Mouse (Mus musculus) thymus, postnatal 14 days (tissue): ENCODE measurements around the gene 6820408C15Rik.
"Not testable (repeated sequence)": the region's sequence is repeated elsewhere in the genome, so short reads cannot be mapped to it uniquely, and the experiment has no call there.

Experiments
- DNase-seq: peaks from one replicate; pipeline ENCODE4 v3.0.0; 2021

Gene 6820408C15Rik

DNA sequence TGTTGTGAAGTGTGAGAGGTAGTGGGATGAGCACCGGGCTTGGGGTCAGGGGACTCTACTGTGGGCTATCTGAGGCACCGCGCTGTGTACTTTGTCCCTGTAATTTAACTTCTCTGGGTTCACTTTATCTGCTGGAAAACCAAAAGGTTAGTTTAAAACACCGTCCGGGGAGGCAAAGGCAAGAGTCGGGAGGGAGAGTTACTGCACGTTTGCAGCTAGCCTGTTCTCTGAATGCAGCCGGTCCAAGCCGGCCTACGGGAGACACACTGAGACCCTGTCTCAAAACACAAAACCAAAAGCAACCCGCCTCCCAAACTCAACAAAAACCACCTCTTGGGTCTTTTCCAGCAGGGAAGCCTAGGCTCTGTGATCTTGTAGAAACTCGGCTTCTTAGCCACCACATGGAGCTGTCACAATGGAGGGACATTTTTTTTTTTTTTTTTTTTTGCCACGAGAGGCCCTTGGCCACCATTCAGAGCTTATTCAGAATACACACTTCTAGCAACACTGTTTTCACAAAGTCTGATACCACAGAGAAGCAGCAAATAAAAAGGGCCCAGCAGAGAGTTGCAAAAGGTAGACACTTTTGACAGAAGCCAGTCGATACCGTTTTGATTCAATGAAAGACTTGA is 2.7 kb upstream of the 6820408C15Rik start:
- DNase-seq = no peak

DNA sequence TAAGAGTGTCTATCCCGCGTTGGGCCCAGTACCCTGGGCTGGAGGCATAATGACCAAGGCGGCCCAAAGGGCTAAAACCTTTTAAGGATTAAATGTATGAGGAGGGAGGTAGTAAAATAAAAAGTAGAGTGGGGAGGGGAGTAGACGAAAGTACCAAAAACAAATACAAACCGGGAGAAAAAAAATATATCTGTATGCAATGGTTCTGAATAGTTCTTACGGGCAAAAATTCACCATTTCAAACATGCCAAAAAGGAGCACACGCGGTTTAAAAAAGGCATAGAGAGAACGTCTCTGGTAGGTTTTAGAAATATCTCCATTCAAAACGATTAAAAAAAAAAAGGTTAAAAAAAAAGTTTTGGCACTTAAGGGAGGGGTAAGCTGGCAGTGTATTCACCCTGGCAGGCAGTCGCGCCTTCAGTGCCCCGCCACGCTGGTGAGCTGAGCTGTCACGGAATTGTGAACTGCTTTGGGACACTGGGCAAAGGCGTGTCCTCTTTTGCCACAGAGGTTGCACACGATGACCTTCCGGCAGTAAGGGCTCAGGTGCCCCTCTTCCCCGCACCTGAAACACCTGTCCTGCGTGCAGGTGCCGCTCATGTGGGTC is 2.1 kb upstream of the 6820408C15Rik start:
- no peak for DNase-seq

DNA sequence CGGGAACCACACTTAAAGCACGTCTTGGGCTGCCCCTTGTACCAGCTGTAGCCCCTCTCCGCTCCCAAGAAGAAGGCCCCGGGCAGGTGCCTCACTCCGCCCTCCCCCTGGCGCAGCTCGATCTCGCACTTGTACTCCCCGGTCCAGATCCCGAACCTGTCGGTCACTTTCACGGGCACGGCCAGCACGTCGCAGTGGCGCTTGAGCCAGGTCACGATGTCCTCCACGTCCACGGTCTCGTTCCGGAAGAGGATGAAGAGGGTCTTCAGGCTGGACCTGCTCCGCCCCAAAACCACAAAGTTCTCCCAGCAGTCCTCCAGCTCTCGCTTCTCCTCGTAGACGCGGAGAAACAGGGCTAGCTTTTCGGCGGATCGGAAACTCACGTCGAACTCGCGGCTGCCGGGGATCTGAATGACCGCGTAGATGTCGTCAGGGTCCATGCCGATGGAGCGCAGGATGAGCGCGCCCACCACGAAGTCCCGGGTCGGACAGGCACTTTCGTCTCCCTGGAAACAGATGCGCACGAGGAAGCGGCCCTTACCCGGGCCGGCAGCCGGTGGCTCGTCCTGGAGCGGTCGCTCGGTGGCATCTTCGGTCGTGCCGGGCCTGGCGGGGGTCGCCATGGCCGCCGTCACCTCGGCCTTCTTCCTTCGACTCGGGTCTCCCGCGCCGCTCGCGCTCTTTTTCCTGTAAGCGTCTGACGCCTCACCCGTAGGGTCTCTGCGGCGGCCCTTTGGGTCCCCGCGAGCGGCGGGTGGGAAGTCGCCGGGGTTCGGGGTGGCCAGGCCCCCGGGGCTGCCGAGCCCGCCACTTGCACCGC is 1.4 kb upstream of the 6820408C15Rik start:
- peak; percentile 28 for DNase-seq

DNA sequence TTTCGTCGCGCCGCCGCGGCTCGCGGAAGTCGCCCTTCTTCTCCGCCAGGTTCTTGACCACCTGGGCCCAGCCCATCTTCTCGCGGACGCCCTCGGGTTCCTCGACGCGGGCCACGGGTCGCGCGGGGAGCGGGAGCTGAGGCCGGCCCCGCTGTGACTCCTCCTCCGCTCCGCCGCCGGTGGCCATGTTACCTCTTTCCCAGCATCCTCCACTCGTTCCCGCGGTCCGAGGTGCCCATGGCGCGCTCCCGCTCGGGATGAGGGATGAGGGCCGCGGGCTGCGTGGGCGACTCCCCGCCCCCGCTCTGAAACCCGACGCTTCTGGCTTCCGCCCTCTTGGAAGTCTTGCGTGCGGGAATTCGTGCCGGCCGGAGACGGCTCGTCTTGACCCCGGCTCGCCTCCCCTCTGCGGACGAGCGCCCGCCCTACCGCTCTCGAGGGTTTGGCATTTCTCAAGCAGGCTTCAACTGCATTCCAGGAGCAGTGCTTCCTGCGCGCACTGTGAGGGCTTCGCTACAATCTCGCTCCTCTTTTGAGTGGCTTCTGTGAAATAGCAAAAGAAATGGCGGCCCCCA is 709 bp upstream of the 6820408C15Rik start, which contains the start of gene Zcchc3:
Gene Zcchc3, minus strand, starts transcription at position 437 of the 575 bp plus-strand sequence.
- DNase-seq = peak; percentile 30

DNA sequence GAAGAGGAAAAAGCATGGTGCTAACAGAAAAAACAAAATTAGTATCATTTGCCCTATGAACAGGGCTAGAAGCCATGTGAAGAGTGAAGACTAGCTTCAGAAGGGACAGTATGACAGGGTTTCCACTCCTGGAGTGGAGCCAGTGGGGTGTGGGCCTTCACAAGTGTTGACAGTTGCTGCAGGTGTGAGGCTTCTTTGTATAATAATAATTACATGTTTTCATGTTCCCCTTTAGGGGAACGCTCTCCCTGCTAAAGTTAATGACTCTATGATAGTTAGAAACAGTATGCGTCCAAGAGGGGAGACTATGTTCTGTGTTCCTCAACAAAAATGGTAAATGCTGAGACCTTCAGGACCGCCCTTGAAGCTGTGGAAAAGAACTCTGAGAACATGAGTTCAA is 399 bp downstream of the 6820408C15Rik start:
- no peak for DNase-seq

DNA sequence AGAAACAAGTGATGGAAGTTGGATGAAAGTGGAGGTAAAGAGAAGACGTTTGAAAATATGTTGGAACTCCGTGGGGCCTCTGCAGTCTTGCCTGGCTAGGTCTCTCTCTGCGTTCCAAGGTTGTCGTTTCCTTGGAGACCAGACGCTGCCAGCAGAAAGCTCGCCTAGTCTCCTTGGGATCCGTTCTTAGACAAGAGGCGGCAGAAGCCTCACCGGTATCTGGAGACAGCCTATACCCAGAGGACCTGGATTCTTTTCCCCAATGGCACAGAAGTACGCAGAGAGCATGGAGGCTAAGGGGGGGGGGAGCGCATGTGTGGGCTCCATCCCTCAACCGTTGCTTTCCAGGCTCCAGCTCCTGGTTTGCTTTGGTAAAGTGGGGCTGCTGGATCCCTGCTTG is 12.1 kb downstream of the 6820408C15Rik start:
- no peak for DNase-seq

DNA sequence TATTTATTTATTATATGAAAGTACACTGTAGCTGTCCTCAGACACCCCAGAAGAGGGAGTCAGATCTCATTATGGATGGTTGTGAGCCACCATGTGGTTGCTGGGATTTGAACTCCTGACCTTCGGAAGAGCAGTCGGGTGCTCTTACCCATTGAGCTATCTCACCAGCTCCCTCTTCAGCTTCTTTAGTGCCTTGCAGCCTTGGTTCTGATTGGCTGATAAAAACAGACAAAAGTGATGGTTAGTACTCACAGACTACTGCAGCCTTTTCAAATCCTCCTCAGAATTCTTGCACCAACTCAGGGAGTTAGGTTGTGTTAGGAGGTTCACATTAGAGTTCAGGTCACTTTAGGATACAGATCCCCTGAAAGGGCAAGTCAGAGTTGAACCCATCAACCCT is 13.1 kb downstream of the 6820408C15Rik start:
- DNase-seq = not testable (repeated sequence)

DNA sequence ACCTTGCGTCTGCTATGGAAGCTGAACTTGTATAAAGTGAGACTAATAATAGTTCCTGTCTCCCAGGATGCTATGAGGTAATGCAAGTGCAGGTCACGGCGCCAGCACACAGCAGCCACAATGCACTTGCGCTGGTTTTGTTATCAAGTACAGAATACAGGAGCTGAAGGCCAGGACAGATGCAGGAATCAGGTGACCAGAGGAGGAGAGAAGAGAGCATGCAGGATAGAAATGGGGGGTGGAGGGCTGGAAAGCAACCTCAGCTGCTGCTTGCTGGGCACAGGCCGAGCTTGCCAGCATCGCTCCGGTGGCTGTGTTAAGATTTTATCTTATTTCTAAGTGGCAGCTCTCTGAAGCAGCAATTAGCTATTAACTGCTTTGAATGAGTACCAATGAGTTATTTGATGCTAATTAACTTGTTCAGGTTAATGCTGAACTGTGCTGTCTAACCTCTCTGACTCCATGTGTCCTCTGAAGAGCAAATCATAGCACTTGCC is 21.1 kb downstream of the 6820408C15Rik start:
- DNase-seq = no peak

DNA sequence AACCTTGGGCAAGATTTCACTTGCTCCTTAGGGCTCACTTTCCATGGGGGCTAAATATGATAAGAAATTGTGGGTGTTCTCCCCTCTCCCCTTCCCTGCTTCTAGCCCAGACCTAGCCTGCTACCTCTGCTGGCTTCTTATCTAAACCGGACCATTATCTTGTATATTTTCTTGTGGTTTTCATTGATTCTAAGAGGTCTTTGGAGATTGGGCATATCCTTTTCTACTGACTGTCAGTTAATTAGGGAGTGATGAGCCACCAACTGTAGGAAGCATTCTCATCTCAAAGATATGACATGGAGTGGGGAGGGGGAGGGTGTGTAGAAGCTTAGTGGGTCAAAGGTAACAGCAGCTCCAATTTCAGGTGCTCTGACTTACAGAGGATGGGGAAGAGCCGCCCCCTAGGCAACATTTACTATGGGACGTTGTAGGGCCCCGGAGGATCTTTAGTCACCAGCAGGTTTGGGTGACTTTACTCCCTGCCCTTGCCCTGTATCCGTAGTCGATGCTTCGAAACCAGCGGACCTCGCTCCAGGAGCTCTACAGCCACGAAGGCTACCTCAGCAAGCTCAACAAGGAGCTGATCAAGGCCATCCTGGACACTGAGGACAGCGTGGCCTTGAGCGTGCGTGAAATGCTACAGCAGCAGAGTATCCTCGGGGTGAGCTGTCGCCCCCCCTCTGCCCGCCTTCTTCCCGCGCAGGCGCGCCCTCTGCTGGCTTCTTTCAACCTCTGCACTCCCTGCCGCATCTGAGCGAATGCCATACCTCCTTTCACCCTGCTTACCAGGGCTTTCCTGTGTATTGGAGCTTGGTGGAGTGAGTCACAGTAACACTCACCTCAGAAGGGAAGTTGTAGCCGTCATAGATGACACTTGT is 21.8 kb downstream of the 6820408C15Rik start:
- peak; percentile 83 for DNase-seq

DNA sequence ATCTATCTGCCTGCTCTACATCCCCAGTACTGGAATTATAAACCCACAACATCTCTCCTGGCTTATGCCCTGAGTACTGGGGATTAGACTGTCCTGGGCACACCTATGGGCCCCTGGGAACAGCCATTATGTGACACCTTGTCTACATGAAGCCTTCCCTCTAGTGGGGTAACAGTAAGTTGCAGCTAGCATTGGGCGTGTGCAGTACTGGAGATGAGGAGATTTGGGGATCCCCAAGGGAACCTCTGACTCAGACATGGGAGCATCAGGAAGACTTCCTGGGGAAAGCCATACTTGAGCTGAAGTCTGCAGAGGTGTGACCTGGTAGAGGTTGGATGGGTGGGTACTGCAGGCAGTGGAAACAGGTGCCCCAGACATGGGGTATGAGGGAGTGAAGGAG is 23.6 kb downstream of the 6820408C15Rik start:
- no peak for DNase-seq

DNA sequence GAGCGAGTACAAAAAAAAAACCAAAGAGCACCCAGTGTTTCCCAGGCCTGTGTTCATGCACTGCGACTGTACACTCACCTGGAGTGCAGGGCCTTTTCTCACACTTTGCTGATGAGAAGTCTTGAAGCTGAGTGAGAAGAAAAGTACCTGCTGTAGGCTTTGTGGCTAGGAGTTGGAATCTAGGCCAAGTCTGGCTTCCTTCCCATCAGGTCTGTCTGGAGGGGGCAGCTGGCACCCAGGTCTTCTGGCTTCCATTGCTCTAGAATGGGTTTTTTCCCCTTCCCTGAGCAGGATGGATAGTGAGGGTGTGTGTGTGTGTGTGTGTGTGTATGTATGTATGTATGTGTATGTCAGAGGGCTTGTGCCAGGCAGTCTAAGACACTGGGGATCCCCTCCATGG is 24.4 kb downstream of the 6820408C15Rik start:
- no peak for DNase-seq

DNA sequence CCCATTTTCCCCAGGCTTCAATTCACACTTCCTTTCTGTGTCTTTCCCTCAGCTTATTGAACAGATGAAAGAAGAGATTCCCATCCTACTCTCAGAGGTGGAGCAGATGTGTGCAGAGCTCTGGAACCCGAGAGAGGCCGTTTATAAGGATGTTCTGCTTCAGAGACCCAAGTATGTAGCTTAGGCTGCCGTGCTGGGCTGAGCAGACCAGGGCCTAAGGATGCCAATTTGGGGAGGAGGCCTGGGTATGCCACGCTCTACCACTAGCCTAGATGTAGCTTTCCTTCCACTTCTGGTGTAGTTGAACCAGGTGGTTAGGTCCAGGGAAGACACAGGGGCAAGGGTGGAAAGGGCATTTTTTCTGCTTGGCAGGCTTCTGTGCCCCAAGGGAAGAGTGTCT is 26.9 kb downstream of the 6820408C15Rik start:
- no peak for DNase-seq

DNA sequence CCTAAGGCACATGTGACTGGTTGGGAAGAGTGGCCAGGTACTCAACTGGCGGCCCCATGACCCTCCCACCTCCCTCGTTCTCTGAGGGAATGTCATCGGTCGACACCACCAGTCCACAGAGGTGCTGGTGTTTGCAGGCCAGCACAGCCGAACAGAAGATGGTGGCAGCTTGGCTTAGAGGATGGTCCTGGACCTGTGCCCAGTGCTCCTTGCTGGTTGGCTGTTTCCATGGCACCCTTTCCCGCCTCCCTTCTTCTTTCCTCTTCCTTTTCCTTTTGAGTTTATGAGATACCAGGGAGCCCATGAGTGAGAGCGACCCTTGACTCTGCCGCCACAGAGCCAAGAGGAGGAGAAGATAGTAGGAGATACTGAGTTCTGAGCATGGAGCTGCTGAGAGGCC is 27.9 kb downstream of the 6820408C15Rik start:
- DNase-seq = no peak

DNA sequence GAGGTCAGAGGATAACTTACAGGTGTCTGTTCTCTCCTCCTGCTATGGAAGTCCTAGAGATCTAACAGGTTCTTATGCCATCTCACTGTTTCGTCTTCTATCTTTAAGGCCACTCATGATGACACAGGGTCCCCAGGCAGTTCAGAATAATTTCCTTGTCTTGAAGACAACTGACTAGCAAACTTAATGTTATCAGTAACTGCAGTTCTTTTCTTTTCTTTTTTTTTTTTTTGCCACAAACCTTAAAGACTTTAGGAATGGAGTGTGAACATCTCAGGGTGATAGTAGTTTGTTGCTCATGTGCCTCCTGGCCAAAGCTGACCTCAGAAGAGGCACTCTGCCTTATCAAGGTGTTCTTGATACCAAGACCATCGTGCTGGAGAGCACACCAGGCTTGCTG is 31.3 kb downstream of the 6820408C15Rik start:
- DNase-seq = no peak

DNA sequence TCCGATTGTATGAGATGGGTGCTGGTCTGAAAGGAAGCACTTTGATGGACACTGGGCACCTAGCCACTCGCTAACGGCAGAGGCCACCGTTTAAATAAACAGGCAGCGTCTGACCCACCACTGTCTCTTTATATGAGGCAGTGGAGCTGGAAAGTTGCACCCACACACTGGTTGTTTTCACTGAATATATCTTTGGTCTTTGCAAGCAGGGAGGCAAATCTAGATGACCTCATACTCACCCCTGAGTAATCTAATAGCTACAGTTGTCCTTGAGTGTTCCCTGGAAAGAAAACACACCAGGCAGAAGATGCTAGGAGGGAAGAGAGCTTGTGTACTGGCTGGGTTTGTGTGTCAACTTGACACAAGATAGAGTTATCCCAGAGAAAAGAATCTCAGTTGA is 32.1 kb downstream of the 6820408C15Rik start:
- no peak for DNase-seq

DNA sequence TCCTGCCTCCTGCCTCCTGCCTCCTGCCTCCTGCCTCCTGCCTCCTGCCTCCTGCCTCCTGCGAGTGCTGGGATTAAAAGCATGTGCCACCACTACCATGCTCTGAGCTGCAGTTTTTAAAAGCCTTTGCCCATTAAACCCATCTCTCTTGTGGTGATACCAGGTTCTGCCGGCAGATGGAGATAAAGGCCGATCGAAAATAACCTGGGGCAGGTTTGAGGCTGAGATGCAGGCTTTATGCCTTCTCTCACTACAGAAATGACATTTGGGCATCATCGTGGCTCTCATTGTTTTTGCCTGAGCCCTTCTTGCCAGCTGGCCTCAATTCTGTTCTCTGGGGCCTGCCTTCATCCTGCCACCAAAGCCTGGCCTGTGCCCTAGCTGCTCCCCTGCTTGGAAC is 34.9 kb downstream of the 6820408C15Rik start:
- peak; percentile 41 for DNase-seq

DNA sequence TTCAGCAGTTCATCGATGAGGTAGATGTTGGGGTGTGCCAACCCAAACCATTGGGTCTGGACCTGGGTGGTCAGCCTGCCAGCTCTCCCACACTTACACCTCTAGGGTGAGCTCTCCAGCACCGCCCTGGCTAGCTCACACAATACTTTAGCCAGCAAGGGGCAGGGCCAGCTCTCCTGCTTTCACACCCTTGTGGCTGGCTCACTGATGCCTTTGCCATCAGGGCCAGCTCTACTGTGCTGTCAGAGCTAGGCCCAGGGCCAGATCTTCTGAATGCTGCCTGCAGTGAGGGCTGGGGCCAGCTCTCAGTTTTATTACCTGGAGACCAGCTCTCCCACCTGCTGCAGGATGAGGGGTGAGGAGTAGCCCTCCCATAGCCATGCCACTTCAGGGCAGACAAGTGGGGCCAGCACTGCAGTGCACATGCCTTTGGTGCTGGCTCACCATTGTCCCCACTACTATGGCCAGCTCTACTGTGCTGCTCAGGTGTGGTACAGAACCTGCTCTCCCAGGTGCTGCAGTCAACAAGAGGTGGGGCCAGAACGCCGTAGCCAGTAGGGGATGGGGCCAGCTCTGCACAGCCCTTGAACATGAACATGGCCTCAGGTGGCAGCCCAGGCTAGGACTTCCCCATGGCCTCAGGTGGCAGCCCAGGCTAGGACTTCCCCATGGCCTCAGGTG is 36.9 kb downstream of the 6820408C15Rik start:
- no peak for DNase-seq

DNA sequence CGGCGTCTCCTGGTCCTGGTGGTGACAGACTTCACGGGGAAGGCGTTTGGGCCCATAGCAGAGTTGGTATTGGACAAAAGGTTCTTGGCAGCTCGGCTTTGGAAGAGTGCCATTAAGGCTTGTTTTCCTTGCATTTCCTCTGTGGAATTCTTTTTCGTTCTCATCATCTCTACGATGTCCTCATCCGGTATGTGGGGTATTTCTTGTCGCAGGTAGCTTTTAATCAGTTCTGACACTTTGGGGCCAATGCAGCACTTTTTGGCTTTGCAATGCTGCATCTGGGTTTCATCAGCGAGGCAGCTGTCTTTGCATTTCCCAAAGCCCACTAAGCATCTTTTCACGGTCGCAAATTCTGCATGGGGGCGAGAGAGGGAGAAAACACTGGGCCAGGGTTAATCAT is 43.9 kb downstream of the 6820408C15Rik start:
- DNase-seq = no peak

DNA sequence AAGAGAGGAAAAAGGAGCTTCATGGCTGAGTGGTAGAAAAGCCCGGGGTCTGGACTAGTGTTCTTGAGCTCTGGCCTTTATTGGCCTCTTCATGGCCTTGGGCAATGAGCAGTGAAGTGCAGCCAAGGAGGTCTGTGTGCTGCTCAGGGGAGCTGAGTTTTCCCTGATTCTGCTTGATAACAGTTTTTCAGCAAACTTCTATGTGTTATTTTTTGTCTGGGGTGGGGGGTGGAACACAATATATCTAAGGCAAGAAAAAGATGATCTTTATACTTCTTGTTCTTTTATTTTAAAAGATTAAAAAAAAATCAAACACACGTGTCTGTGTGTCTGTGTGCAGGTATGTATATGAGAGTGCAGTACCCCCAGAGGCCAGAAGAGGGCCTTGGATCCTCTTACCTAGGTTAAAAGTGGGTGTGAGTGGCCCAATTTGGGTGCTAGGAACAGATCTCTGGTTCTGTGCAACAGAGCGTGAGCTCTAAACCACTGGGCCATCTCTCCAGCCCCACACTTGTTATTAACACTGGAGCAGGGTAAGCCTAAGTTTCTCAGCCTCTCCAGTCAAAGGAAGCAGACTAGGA is 49.3 kb downstream of the 6820408C15Rik start, which contains the start of gene Defb23:
Gene Defb23, minus strand, starts transcription at position 51 of the 581 bp plus-strand sequence.
- no peak for DNase-seq

DNA sequence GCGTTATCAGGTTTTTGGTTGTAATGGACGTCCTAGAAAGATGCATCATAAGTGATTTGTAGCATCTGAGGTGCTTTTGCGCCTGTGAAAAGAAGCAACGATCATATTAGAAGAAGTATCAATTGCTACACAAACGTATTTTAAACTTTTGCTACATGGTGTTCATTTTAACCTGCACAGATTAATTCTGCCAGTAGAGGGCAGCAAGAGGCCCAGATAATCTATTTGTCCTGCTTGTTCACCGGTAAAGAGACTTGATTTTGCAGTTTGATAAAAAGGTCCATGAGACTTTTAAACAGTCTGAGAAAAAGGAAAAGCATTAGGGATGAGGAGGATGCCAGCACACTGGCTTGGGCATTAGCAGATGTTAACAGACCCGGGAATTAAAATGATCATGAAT is 55.6 kb downstream of the 6820408C15Rik start:
- peak; percentile 20 for DNase-seq

DNA sequence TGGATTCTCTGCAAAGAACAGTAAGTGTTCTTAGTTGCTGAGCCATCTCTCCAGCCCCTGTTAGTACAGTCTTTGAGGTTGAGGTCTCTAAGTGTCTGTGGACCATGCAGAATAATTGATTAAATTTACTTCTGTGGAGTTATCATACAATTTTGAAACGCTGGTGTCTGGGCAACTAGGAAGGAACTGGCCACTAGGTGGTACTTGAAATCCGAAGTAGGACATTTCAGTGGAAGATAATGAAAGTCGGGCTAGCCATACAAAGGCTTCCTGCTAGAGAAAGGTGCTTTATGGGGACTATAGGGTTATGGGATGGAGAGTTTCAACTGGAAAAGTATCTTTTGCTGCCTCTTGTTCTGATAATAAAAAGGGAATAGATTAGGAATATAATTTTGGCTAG is 57.0 kb downstream of the 6820408C15Rik start:
- DNase-seq = no peak
